Mouse (Mus musculus) granulocyte monocyte progenitor cell, adult 5-6 weeks (primary cell): ENCODE results near the gene Trim44. TPM values are rescaled to one million over a fixed set of nuclear protein-coding genes. Genes with fewer than 3 reads are reported as not detected.

Source experiments
- total RNA-seq, 2 experiments: library from RNA; stranded (forward) in 1 of 2; stranded (reverse) in 1 of 2; fragments of 200-712, 200-1000 nt in 1 of 2; fragments of >200 nt in 1 of 2; fragmentation: Nextera tagmentation in 1 of 2; gene quantifications; 2 replicates each; pipeline ENCODE4 v1.2.3; 2014 to 2017

Gene Trim44
- total RNA-seq, 2 experiments from 2014 or later: 39.3 to 42.2 TPM

Other genes with a start within 250 kb of the Trim44 start
- 21.6 and 25.7 TPM in 2 replicates for gene Ldlrad3, start 221.4 kb downstream of the Trim44 start, total RNA-seq (2014; fragmentation: Nextera tagmentation)
- gene Ldlrad3, start 221.4 kb downstream of the Trim44 start, total RNA-seq (2017): 30.3 and 30.6 TPM in 2 replicates
- gene Fjx1, start 44.7 kb upstream of the Trim44 start, total RNA-seq (2014; fragmentation: Nextera tagmentation): not detected in 2 replicates
- 0.41 TPM in 1 of 2 replicates, not detected in the other for gene Fjx1, start 44.7 kb upstream of the Trim44 start, total RNA-seq (2017)
- not detected in 2 replicates for gene Pamr1, start 142.2 kb upstream of the Trim44 start, total RNA-seq (2014; fragmentation: Nextera tagmentation)
- gene Pamr1, start 142.2 kb upstream of the Trim44 start, total RNA-seq (2017): not detected in 2 replicates